Mouse (Mus musculus) embryonic fibroblast, embryonic 13.5 days (primary cell): ENCODE measurements at regions not wholly inside any gene's neighbourhood (a gene's known extent, or its start where the extent isn't known, plus 50 kb on each side); places are given as distances from the start of the nearest gene placed in this dataset.

Experiments
- CTCF ChIP-seq: IDR thresholded peaks from 2 replicates; pipeline ENCODE4 v1.5.1; 2011; ENCODE audit warnings: mild to moderate bottlenecking, control low read depth, low read length, moderate library complexity, borderline replicate concordance; ENCODE audit not compliant: insufficient read depth
- POLR2A ChIP-seq: IDR thresholded peaks from 2 replicates; pipeline ENCODE4 v1.6.1; 2011; ENCODE audit warnings: low read depth, mild to moderate bottlenecking, control low read depth, low read length, moderate library complexity

GRCm38 (mm10) chr2:64534344-64534743, 436.5 kb upstream of the Fign start:
- TF ChIP-seq CTCF: no peak
- TF ChIP-seq POLR2A: no peak
